Mouse (Mus musculus) midbrain, postnatal 0 days (tissue): ENCODE results near the gene Slc36a3. TPM values are rescaled to one million over a fixed set of nuclear protein-coding genes. Genes with fewer than 3 reads are reported as not detected.

Experiments
- ATAC-seq: fragments of 200-750 bp; cut with Nextera tagmentation; 2 replicates; pipeline ENCODE4 v1.8.0; 2017; ENCODE audit warnings: moderate number of reproducible peaks, mild to moderate bottlenecking, moderate TSS enrichment, moderate library complexity; ENCODE audit not compliant: low FRiP score
- DNase-seq: peaks from one replicate; pipeline ENCODE4 v3.0.0-alpha.2; 2015; ENCODE audit warnings: low spot score
- H3K27ac ChIP-seq: fragments of 300-500 bp; sonication (generic); 2 replicates; pipeline ENCODE4 v1.5.1; 2014; ENCODE audit warnings: low read depth, mild to moderate bottlenecking, low read length, mixed read lengths
- H3K27me3 ChIP-seq: fragments of 300-500 bp; sonication (generic); 2 replicates; pipeline ENCODE4 v1.6.1; 2014; ENCODE audit warnings: low read length, control low read depth, mixed read lengths; ENCODE audit not compliant: insufficient read depth
- H3K36me3 ChIP-seq: fragments of 300-500 bp; sonication (generic); 2 replicates; pipeline ENCODE4 v1.6.1; 2014; ENCODE audit warnings: low read length, control low read depth, mixed read lengths; ENCODE audit not compliant: insufficient read depth
- H3K4me1 ChIP-seq: fragments of 300-500 bp; sonication (generic); 2 replicates; pipeline ENCODE4 v1.6.1; 2014; ENCODE audit warnings: mild to moderate bottlenecking, control low read depth, antibody characterized with exemption, low read length, mixed read lengths; ENCODE audit not compliant: insufficient read depth
- H3K4me2 ChIP-seq: fragments of 300-500 bp; sonication (generic); 2 replicates; pipeline ENCODE4 v1.6.1; 2014; ENCODE audit warnings: low read depth, mild to moderate bottlenecking, low read length, mixed read lengths; ENCODE audit not compliant: poor library complexity, severe bottlenecking
- H3K4me3 ChIP-seq: fragments of 300-500 bp; sonication (generic); 2 replicates; pipeline ENCODE4 v1.5.1; 2014; ENCODE audit warnings: low read depth, mild to moderate bottlenecking, low read length, moderate library complexity
- H3K9ac ChIP-seq: fragments of 300-500 bp; sonication (generic); replicated peaks from 2 replicates; pipeline ENCODE4 v1.6.1; 2014; ENCODE audit warnings: mild to moderate bottlenecking, low read length, moderate library complexity, mixed read lengths; ENCODE audit not compliant: poor library complexity, severe bottlenecking
- H3K9me3 ChIP-seq: fragments of 300-500 bp; sonication (generic); 2 replicates; pipeline ENCODE4 v1.6.1; 2016; ENCODE audit warnings: low read length, control low read depth
- CTCF ChIP-seq: IDR thresholded peaks from 2 replicates; pipeline ENCODE4 v1.5.1; 2016; ENCODE audit warnings: antibody characterized with exemption, mild to moderate bottlenecking
- WGBS: fragments of 180-500 bp; shearing (Covaris S2); extraction: QIAGEN DNeasy Blood & Tissue Kit; methylation state at CpG from one replicate; pipeline ENCODE4 v1.1.7; 2014; 5-methylcytosine and 5-hydroxymethylcytosine counted together
- polyA plus RNA-seq: library from polyadenylated mRNA; unstranded; fragments of >200 nt; fragmentation: Nextera tagmentation; extraction: Ambion mirVana; gene quantifications from 2 replicates; pipeline ENCODE4 v1.2.1, GENCODE M21; 2015
- total RNA-seq: library from RNA; depleted of rRNA; stranded (reverse); fragments of >200 nt; gene quantifications from 2 replicates; pipeline ENCODE4 v1.2.3, GENCODE M21; 2014

Slc36a3 gene
- total and polyA plus RNA-seq, 2 experiments from 2014 or later = not detected

GRCm38 (mm10) chr11:55155070-55155421 lies 3.5 kb upstream of the Slc36a3 start:
- 88% methylated on average over 6 of the region's 6 CpGs for WGBS

GRCm38 (mm10) chr11:55154398-55155069 lies 3.0 kb upstream of the Slc36a3 start:
- no peak for TF ChIP-seq CTCF
- Histone ChIP-seq H3K36me3 (no peaks in the 10 kb centered on the region), H3K4me3 (no peak overlapping the region), H3K27me3 (no peaks in the 10 kb centered on the region), H3K4me2 (no peak overlapping the region), H3K9ac (no peak overlapping the region), H3K27ac (no peak overlapping the region), H3K9me3 (no peaks in the 10 kb centered on the region), H3K4me1 (no peaks in the 10 kb centered on the region)
- no peak for DNase-seq
- ATAC-seq = no peak
- 72% methylated on average over 3 of the region's 3 CpGs for WGBS

More at GRCm38 (mm10) chr11:55155070-55155421, 3.5 kb upstream of the Slc36a3 start:
- DNase-seq = no peak
- Histone ChIP-seq H3K27ac (no peak overlapping the region), H3K4me3 (no peak overlapping the region), H3K4me1 (no peaks in the 10 kb centered on the region), H3K9me3 (no peaks in the 10 kb centered on the region), H3K4me2 (no peak overlapping the region), H3K9ac (no peak overlapping the region), H3K27me3 (no peaks in the 10 kb centered on the region), H3K36me3 (no peaks in the 10 kb centered on the region)
- no peak for ATAC-seq
- no peak for TF ChIP-seq CTCF

- no peak for ATAC-seq
- no peak overlapping the region for H3K27ac ChIP-seq
- no peak for TF ChIP-seq CTCF
- no peak overlapping the region for H3K4me2 ChIP-seq
- H3K4me3 ChIP-seq = no peak overlapping the region
- H3K36me3 ChIP-seq = no peaks in the 10 kb centered on the region
- no peaks in the 10 kb centered on the region for H3K4me1 ChIP-seq
- H3K9me3 ChIP-seq = no peaks in the 10 kb centered on the region
- 89% methylated on average over 4 of the region's 4 CpGs for WGBS
- H3K27me3 ChIP-seq = no peaks in the 10 kb centered on the region
- DNase-seq = no peak
- no peak overlapping the region for H3K9ac ChIP-seq
Observed at GRCm38 (mm10) chr11:55148461-55148860, 3.0 kb downstream of the Slc36a3 start.

- WGBS = 52% methylated on average over 6 of the region's 6 CpGs
- Histone ChIP-seq H3K9me3 (no peaks in the 10 kb centered on the region), H3K4me2 (no peak overlapping the region), H3K27ac (no peak overlapping the region), H3K27me3 (no peaks in the 10 kb centered on the region), H3K4me1 (no peaks in the 10 kb centered on the region), H3K4me3 (no peak overlapping the region), H3K9ac (no peak overlapping the region), H3K36me3 (no peaks in the 10 kb centered on the region)
- DNase-seq = no peak
- no peak for ATAC-seq
- no peak for TF ChIP-seq CTCF
Observed at GRCm38 (mm10) chr11:55147423-55147822, 4.1 kb downstream of the Slc36a3 start.

- no peak overlapping the region for H3K9ac ChIP-seq
- no peak overlapping the region for H3K27ac ChIP-seq
- H3K9me3 ChIP-seq = no peaks in the 10 kb centered on the region
- 34% methylated on average over 1 of the region's 1 CpGs for WGBS
- ATAC-seq (no peak), DNase-seq (no peak)
- no peak overlapping the region for H3K4me3 ChIP-seq
- TF ChIP-seq CTCF = no peak
- no peaks in the 10 kb centered on the region for H3K27me3 ChIP-seq
- H3K36me3 ChIP-seq = no peaks in the 10 kb centered on the region
- H3K4me2 ChIP-seq = no peak overlapping the region
- no peaks in the 10 kb centered on the region for H3K4me1 ChIP-seq
Observed at GRCm38 (mm10) chr11:55146855-55147254, 4.7 kb downstream of the Slc36a3 start.

GRCm38 (mm10) chr11:55144011-55144410 lies 7.5 kb downstream of the Slc36a3 start:
- no peak for DNase-seq

More at GRCm38 (mm10) chr11:55144011-55144410, 7.5 kb downstream of the Slc36a3 start:
- Histone ChIP-seq H3K9me3 (no peaks in the 10 kb centered on the region), H3K27me3 (no peaks in the 10 kb centered on the region), H3K27ac (no peak overlapping the region), H3K9ac (no peak overlapping the region), H3K4me3 (no peak overlapping the region), H3K4me2 (no peak overlapping the region), H3K4me1 (no peaks in the 10 kb centered on the region), H3K36me3 (no peaks in the 10 kb centered on the region)
- 78% methylated on average over 5 of the region's 5 CpGs for WGBS
- TF ChIP-seq CTCF = no peak
- no peak for ATAC-seq
